7 mouse cellular contexts compared by ENCODE assay signal in the genomic region with DNA sequence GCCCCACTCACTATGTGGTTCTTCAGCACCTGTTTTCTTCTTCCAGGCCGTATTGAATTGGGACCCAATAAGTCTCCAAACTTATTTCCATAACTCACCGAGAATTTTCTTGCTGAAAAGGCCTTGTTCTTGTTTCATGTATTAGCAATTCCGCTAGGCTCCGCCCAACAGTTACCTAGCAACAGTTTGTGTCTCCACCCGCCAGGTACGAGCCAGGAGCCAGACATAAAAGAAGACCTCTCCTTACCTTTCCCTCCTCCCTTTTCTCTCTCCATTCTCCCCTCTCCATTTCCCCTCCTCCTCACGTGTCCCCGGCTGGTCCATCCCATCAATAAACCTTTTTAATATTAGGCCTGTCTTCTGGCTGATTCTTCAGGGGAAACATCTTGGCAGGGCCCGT. TPM values are rescaled to one million over a fixed set of nuclear protein-coding genes. Genes with fewer than 3 reads are reported as not detected.
DNase-seq lines count a peak whose midpoint lies in the region; ATAC-seq and TF ChIP-seq lines count a peak whose summit lies in the region.

No protein-coding gene starts in this region.

- peaks cover 3 to 4% of the 10 kb centered on the region in 2 experiments; a peak in 3 of 4 replicates for H3K4me1 ChIP-seq in ES-E14 (ENCODE audit: control insufficient read depth in 2 of 2, insufficient read depth in 2 of 2, low read length in 2 of 2, poor library complexity in 1 of 2)
- peaks cover 3% of the 10 kb centered on the region; the same call in 1 of the 2 replicates for H3K4me1 ChIP-seq in embryonic facial prominence, embryonic 11.5 days (ENCODE audit: control insufficient read depth, insufficient read depth, low read length)
- peaks cover 32% of the 10 kb centered on the region for H3K4me1 ChIP-seq in kidney, embryonic 15.5 days

- H3K9ac ChIP-seq in ES-E14 (ENCODE audit: insufficient read depth, low read depth, low read length, poor library complexity, severe bottlenecking) = peak overlapping the region; percentile 28; the same call in 1 of the 2 replicates
- peak overlapping the region; percentile 25 for H3K9ac ChIP-seq in embryonic facial prominence, embryonic 11.5 days (replicated peaks; ENCODE audit: low read length)
- no peak overlapping the region for H3K9ac ChIP-seq in kidney, embryonic 15.5 days

- no peak for ATAC-seq in embryonic facial prominence, embryonic 11.5 days (replicated peaks; ENCODE audit: insufficient number of reproducible peaks, low FRiP score, low TSS enrichment, low read depth)
- ATAC-seq in kidney, embryonic 15.5 days (replicated peaks; ENCODE audit: low FRiP score) = no peak

- 17% methylated on average over 9 of the region's 9 CpGs for WGBS in embryonic facial prominence, embryonic 11.5 days
- WGBS in kidney, embryonic 15.5 days = 18% methylated on average over 9 of the region's 9 CpGs

- no peak overlapping the region for H3K27ac ChIP-seq in ES-E14 (ENCODE audit: insufficient read depth, low read depth, low read length, poor library complexity, severe bottlenecking)
- H3K27ac ChIP-seq in embryonic facial prominence, embryonic 11.5 days (replicated peaks; ENCODE audit: low read depth, low read length) = 0 out of 2 replicates have a peak overlapping the region, but pooled peaks have one; percentile 8
- peak overlapping the region; percentile 51; the same call in 1 of the 2 replicates for H3K27ac ChIP-seq in kidney, embryonic 15.5 days

- no peaks in the 10 kb centered on the region for H3K9me3 ChIP-seq in ES-E14 (ENCODE audit: control insufficient read depth, insufficient read depth, low read depth, low read length)
- no peaks in the 10 kb centered on the region for H3K9me3 ChIP-seq in embryonic facial prominence, embryonic 11.5 days (replicated peaks; ENCODE audit: control insufficient read depth, low read length)
- H3K9me3 ChIP-seq in kidney, embryonic 15.5 days (replicated peaks) = no peaks in the 10 kb centered on the region

- no peaks in the 10 kb centered on the region for H3K27me3 ChIP-seq in embryonic facial prominence, embryonic 11.5 days (ENCODE audit: control insufficient read depth, insufficient read depth, low read length)
- H3K27me3 ChIP-seq in kidney, embryonic 15.5 days = no peaks in the 10 kb centered on the region

- DNase-seq in ES-E14 (ENCODE audit: low read depth, low spot score) = no peak
- no peak for DNase-seq in embryonic facial prominence, embryonic 11.5 days (ENCODE audit: low spot score)
- peak; percentile 14 for DNase-seq in lung, postnatal 10 days
- DNase-seq in left cerebral cortex, adult 9 months (ENCODE audit: low spot score in 2 of 2) = no peak
- no peak for DNase-seq in thymus, postnatal 14 days
- DNase-seq in spleen, postnatal 14 days (ENCODE audit: low spot score in 2 of 2) = no peak

- no peaks in the 10 kb centered on the region for H3K36me3 ChIP-seq in ES-E14 (ENCODE audit: control insufficient read depth, insufficient read depth, low read length, poor library complexity, severe bottlenecking)
- H3K36me3 ChIP-seq in embryonic facial prominence, embryonic 11.5 days (replicated peaks; ENCODE audit: control insufficient read depth, insufficient read depth, low read depth, low read length) = no peaks in the 10 kb centered on the region
- no peaks in the 10 kb centered on the region for H3K36me3 ChIP-seq in kidney, embryonic 15.5 days

- peak overlapping the region; percentile 25 for H3K4me2 ChIP-seq in embryonic facial prominence, embryonic 11.5 days (ENCODE audit: low read depth, low read length)
- peak overlapping the region; percentile 52 for H3K4me2 ChIP-seq in kidney, embryonic 15.5 days

- peak overlapping the region; percentile 27 to 61; a peak in 3 of 4 replicates for H3K4me3 ChIP-seq in ES-E14 (ENCODE audit: insufficient read depth in 1 of 2, low read depth in 1 of 2, low read length in 2 of 2, poor library complexity in 1 of 2, severe bottlenecking in 1 of 2)
- 0 out of 2 replicates have a peak overlapping the region, but pooled peaks have one; percentile 10 for H3K4me3 ChIP-seq in embryonic facial prominence, embryonic 11.5 days (ENCODE audit: low read depth, low read length)
- peak overlapping the region; percentile 24 for H3K4me3 ChIP-seq in kidney, embryonic 15.5 days (replicated peaks)

- in situ Hi-C loops in ES-E14 (cut with MboI; ENCODE audit: low sequenced_read_pairs in 2 of 2, unreplicated experiment in 2 of 2) = no loop called here

TF ChIP-seq in ES-E14, 5 proteins besides CTCF, POLR2A, EP300 and RAD21:
- no peak for TF ChIP-seq MAFK (IDR thresholded peaks at IDR 0.05; ENCODE audit: insufficient read depth, low read depth, low read length)
- TF ChIP-seq CHD2 (IDR thresholded peaks at IDR 0.05; ENCODE audit: low read depth, low read length) = no peak
- no peak for TF ChIP-seq ZNF384 (IDR thresholded peaks at IDR 0.05; ENCODE audit: low read depth, low read length)
- no peak for TF ChIP-seq HCFC1 (IDR thresholded peaks at IDR 0.05; ENCODE audit: borderline replicate concordance, insufficient read depth, low read length)
- no peak for TF ChIP-seq ZC3H11A (IDR thresholded peaks at IDR 0.05; ENCODE audit: borderline replicate concordance, low read depth, low read length)

RNA-seq across cellular contexts. Expression of a gene that starts 2.7 kb away (rescaled TPM):
- total RNA-seq in ES-E14 (2012; rRNA removed) = 14.9 and 18.3 TPM in 2 replicates
- 16.4 and 17.9 TPM in 2 replicates for polyA plus RNA-seq in embryonic facial prominence, embryonic 11.5 days (2014; fragmentation: Nextera tagmentation; extraction: Ambion mirVana)
- polyA plus RNA-seq in kidney, embryonic 15.5 days (2015; fragmentation: Nextera tagmentation; extraction: Ambion mirVana) = 18.4 and 22.9 TPM in 2 replicates

RNA-seq across cellular contexts. Expression of a gene that starts 16.6 kb away (rescaled TPM):
- not detected in 2 replicates for total RNA-seq in ES-E14 (2012; rRNA removed)
- 2.1 and 2.6 TPM in 2 replicates for polyA plus RNA-seq in embryonic facial prominence, embryonic 11.5 days (2014; fragmentation: Nextera tagmentation; extraction: Ambion mirVana)
- polyA plus RNA-seq in kidney, embryonic 15.5 days (2015; fragmentation: Nextera tagmentation; extraction: Ambion mirVana) = 0.69 and 1.1 TPM in 2 replicates

RNA-seq across cellular contexts. Expression of a gene that starts 54.8 kb away (rescaled TPM):
- 20.0 and 22.6 TPM in 2 replicates for total RNA-seq in ES-E14 (2012; rRNA removed)
- polyA plus RNA-seq in embryonic facial prominence, embryonic 11.5 days (2014; fragmentation: Nextera tagmentation; extraction: Ambion mirVana) = 38.5 and 38.8 TPM in 2 replicates
- polyA plus RNA-seq in kidney, embryonic 15.5 days (2015; fragmentation: Nextera tagmentation; extraction: Ambion mirVana) = 44.3 and 48.8 TPM in 2 replicates
